Mouse (Mus musculus) E14TG2a.4 (cell line): ENCODE measurements around the gene Fance.

Source experiments
- CTCF ChIP-seq: conservative IDR thresholded peaks from 2 replicates; pipeline ENCODE4 v1.5.1; 2014; ENCODE audit warnings: low read length
- NANOG ChIP-seq: IDR thresholded peaks from 2 replicates; pipeline ENCODE4 v1.6.1; 2014; ENCODE audit warnings: borderline replicate concordance, low read length, mixed read lengths
- POU5F1 ChIP-seq: IDR thresholded peaks from 2 replicates; pipeline ENCODE4 v1.6.1; 2014; ENCODE audit warnings: low read length, borderline replicate concordance

DNA sequence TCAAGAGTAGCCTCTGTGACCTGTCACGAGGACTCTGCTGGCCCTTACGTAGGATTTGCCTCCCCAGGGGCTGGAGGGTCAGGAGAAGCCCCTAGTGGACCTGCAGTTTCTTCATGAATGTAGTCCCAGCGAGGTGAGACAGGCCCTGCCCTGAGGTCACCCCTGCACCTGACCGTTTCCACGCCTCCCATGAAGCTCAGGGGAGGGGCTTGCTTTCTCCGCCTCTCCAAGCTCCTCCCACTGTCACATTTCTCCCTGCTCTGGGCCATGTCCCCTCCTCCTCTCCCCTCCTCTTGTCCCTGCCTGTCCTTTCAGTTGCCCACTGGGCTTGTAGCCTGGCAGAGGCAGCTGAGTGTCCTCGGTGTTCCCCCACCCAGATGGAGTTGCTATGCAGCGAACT, 3.8 kb downstream of the Fance start:
- TF ChIP-seq CTCF (no peak), NANOG (no peak), POU5F1 (no peak)
